Mouse (Mus musculus) gastrocnemius, postnatal 10 days (tissue): Measurements from ENCODE around the gene Abhd10. TPM values are rescaled to one million over a fixed set of nuclear protein-coding genes. Genes with fewer than 3 reads are reported as not detected.

Experiments used
- total RNA-seq, 2 experiments: library from RNA; stranded (reverse); gene quantifications; 2 replicates each; pipeline ENCODE4 v1.2.3; 2021

Gene Abhd10
- total RNA-seq, 2 experiments from 2014 or later: 10.3 to 10.7 TPM

Other genes starting within 250 kb of the Abhd10 start
- under 1 TPM in 1 of 2 experiments, not detected in 1; 0.14 TPM for gene Gm609, start 250.0 kb downstream of the Abhd10 start, total RNA-seq
- gene Gm17783, start 210.9 kb downstream of the Abhd10 start, total RNA-seq: not detected
- gene Slc9c1, start 207.6 kb downstream of the Abhd10 start, total RNA-seq: not detected
- gene Gcsam, start 132.6 kb downstream of the Abhd10 start, total RNA-seq: under 1 TPM; 0.14 to 0.25 TPM
- not detected for gene BC016579, start 88.9 kb downstream of the Abhd10 start, total RNA-seq
- gene Tmprss7, start 49.3 kb downstream of the Abhd10 start, total RNA-seq: not detected
- gene Tagln3, start 18.3 kb downstream of the Abhd10 start, total RNA-seq: under 1 TPM; 0.70 to 0.90 TPM
- gene Phldb2, start 210.6 kb upstream of the Abhd10 start, total RNA-seq: 10 to 100 TPM; 28.5 to 38.6 TPM